Mouse (Mus musculus) CH12.LX (cell line): ENCODE data around the gene Trim31.

Source experiments
- CHD2 ChIP-seq: IDR thresholded peaks from 2 replicates; pipeline ENCODE4 v1.6.1; 2011; ENCODE audit warnings: low read length, improper control_type of control experiment
- CTCF ChIP-seq, 2 experiments: IDR thresholded peaks in 1 of 2; conservative IDR thresholded peaks in 1 of 2; 2 replicates each; pipeline ENCODE4 v1.5.1; 2011 to 2012; ENCODE audit warnings: low read depth in 2 of 2, low read length in 2 of 2, improper control_type of control experiment in 1 of 2, inconsistent platforms in 1 of 2, mild to moderate bottlenecking in 1 of 2, moderate library complexity in 1 of 2
- EP300 ChIP-seq: IDR thresholded peaks from 2 replicates; pipeline ENCODE4 v1.6.1; 2011; ENCODE audit warnings: low read length, improper control_type of control experiment
- ETS1 ChIP-seq: conservative IDR thresholded peaks from 2 replicates; pipeline ENCODE4 v1.6.1; 2012; ENCODE audit warnings: low read depth, mild to moderate bottlenecking, inconsistent platforms, low read length, improper control_type of control experiment, moderate library complexity
- HCFC1 ChIP-seq: IDR thresholded peaks from 2 replicates; pipeline ENCODE4 v1.6.1; 2012; ENCODE audit warnings: low read depth, mild to moderate bottlenecking, inconsistent platforms, low read length, improper control_type of control experiment
- JUND ChIP-seq: conservative IDR thresholded peaks from 2 replicates; pipeline ENCODE4 v1.6.1; 2011; ENCODE audit warnings: low read depth, low read length, improper control_type of control experiment
- MAFK ChIP-seq: IDR thresholded peaks from 2 replicates; pipeline ENCODE4 v1.6.1; 2011; ENCODE audit warnings: low read length, improper control_type of control experiment; ENCODE audit not compliant: insufficient replicate concordance
- PAX5 ChIP-seq: IDR thresholded peaks from 2 replicates; pipeline ENCODE4 v1.6.1; 2012; ENCODE audit warnings: low read length, inconsistent platforms, mixed read lengths
- POLR2A ChIP-seq: IDR thresholded peaks from 2 replicates; pipeline ENCODE4 v1.6.1; 2011; ENCODE audit warnings: low read depth, mild to moderate bottlenecking, improper control_type of control experiment, low read length
- RCOR1 ChIP-seq: conservative IDR thresholded peaks from 2 replicates; pipeline ENCODE4 v1.6.1; 2012; ENCODE audit warnings: low read depth, mild to moderate bottlenecking, inconsistent platforms, low read length, improper control_type of control experiment
- USF1 ChIP-seq: IDR thresholded peaks from 2 replicates; pipeline ENCODE4 v1.6.1; 2014; ENCODE audit warnings: low read depth, mild to moderate bottlenecking, inconsistent platforms, low read length, improper control_type of control experiment

DNA sequence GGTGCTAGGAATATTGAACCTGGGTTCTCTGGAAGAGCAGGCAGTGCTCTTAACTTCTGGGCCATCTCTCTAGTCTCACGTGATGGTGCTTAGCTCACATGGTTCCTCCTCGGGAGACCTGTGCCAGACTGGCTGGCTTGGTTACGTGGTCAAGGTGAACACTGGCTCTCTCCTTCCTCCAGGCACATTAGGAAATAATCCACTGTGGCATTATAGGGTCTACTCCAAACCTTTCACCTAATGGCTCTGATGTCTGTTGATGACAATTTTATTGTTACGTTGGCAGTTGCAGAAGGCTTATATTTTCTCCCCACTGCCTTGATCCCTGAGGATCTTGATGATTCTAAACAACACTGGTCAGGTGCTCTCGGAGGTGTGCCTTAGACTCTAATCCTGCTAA is 49.0 kb upstream of the Trim31 start:
- TF ChIP-seq POLR2A (no peak), EP300 (no peak), CHD2 (no peak), RCOR1 (no peak), PAX5 (no peak), CTCF (conservative IDR thresholded peaks at IDR 0.05 in 1 of 2, IDR thresholded peaks at IDR 0.05 in 1 of 2; ENCODE audit: low read depth in 2 of 2, low read length in 2 of 2) (no peak), USF1 (no peak), ETS1 (no peak), JUND (no peak), MAFK (no peak), HCFC1 (no peak)
